Mouse (Mus musculus): ENCODE results near the gene Adamts1.

Gene Adamts1

GRCm38 (mm10) chr16:85802954-85803353 is at the start of gene Adamts1:
Adamts1 (minus strand) TSS chr16:85803113.
- DNase-seq, result peak; percentile 91 to 96

GRCm38 (mm10) chr16:85827066-85827465 is 24.2 kb upstream of the Adamts1 start:
- no peak for DNase-seq

DNA sequence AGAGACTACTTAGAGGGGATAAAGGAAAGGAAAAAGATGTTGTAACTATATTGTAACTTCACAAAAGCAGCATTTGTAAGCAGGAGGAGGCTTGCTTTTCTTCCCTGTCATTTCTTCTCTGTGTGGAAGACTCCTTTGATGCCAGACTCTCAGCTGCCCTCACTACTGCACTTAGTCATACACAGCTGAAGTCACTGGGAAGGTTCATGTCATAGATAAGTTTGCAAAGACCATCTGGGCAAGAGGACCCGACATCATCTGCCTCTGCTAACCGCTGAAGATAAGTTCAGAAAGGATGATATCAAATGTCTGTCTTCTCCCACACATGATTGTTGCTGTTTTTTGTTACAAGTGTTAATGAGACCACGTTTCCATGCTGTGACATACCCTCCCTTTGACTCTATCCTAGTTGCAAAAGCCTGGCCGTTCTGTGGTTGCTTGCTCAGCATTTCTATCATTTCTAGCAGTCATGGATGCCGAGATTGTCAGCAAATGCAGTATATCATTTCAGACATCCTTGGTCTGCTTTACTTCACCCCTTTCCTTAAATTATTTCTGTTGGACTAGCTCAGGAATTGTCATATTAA is 19.5 kb upstream of the Adamts1 start:
- no peak for DNase-seq

GRCm38 (mm10) chr16:85819808-85820458 is 17.0 kb upstream of the Adamts1 start:
- DNase-seq, result no peak

GRCm38 (mm10) chr16:85814116-85814515 is 11.2 kb upstream of the Adamts1 start:
- DNase-seq, result no peak

DNA sequence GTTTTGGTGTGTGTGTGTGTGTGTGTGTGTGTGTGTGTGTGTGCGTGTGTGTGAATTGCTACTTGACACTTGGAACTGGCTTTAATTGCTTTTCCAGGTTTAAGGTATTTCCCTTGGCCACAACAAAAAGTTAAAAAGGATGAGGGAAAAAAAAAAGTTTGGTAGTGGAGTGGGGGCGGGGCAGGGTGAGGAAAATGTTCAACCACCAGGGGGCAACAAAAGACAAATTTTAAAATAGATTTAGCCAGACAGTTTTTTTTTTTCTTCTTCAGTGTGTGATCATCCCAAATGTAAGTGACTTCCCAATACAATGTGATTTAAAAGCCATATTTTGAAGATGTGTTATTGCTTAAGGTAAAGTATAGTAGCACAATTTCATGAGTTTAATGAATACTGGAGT is 4.7 kb upstream of the Adamts1 start:
- peak; percentile 63 to 80 for DNase-seq

DNA sequence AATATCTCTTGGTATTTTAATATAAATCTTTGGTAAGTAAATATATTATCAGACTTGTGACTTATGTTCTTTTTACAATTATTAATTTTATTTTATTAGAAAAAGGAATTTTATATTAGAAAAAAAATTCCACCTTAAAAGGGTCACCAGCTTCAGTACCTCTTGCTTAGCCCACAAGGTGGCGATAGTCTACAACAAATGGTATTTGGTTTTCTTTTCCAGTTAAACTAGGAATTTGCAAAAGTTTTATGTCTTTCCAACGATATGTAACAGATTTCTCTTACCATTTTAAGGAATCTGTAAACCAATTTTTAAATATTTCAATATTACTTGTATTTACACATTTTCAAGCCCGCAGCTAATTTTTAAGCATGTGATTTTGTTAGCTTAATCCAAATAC is 4.2 kb upstream of the Adamts1 start:
- peak in 1 of 2 experiments; percentile 89 for DNase-seq

DNA sequence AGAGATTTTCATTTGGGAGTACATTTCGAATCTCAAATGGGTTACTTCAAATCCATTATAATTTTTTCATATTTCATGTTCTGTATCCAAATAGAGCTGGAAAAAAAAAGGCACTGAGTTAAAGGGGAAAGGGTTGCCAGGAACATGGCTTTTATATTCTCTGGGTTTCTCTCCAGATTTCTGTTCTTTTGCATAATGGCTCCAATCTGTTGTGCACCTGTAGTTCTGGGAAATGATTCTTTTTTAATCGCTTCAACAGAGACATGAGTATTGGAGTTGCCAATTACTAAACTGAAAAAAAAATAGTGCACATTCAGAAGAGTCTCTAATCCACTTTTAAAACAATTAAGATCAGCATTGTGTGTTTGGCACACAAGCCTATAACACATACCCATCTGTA is 2.7 kb upstream of the Adamts1 start:
- DNase-seq, result no peak

- peak; percentile 90 to 95 for DNase-seq
Observed at GRCm38 (mm10) chr16:85803613-85804551, 969 bp upstream of the Adamts1 start.

DNA sequence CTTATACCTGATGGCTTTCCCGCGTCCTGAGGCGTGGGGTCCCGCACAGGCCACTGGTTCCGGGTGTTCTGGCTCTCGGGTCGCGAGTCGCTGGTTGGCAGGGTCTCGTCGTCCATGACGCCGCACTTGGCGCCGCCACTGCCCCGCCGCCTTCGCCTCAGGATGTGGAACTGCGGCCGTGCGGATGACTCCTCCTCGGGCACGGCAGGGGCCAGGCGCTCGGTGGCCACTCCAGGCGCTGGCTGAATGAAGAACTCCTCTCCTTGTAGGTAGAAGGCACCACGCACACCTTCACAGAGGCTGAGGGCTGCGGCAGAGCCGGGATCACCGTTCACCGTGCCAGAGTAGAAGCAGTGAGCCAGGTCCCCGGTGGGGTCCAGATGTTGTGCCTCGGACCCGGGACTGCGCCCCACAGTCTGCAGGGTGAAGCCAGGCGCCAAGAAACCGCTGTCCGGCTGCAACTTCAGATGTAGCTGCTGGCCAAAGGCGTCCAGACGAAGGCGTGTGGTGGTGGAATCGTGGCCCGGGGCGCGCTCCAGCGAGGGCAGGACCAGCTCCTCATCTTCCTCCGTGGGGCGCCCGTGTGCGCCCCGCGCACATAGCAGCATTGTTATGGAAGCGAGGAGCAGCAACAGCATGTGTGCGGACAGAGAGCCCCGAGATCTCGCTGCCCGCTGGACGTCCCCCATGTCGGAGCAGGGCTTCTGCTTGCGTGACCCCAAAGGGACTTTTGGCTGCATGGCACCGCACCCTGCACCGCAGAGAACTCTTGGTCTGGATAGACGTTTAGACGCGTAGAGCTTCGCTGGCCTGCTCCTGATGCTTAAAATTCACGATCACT is 722 bp downstream of the Adamts1 start:
- DNase-seq, result peak; percentile 51 to 71

- DNase-seq, result peak; percentile 86 to 91
Observed at GRCm38 (mm10) chr16:85801252-85801651, 1.7 kb downstream of the Adamts1 start.

DNA sequence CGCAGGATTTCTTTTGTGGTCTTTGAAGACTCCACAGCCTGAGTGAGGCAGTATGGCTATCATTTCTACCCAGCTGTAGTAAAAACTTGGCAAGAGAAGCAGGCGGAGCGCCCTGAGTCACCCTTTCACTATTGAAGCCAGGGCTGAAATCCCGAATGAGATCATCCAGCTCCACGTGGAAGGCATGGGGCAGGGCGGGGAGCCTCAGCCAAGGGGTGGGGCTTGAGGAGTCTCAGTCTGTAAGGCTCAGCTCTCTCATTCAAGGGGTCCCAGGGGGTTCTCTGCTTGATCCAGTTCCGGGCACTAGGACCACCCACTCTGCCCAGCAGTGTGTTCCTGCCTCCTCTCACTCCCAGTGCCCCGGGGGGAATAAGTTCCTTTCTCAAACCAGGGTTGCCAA is 2.2 kb downstream of the Adamts1 start:
- peak; percentile 91 to 95 for DNase-seq

DNA sequence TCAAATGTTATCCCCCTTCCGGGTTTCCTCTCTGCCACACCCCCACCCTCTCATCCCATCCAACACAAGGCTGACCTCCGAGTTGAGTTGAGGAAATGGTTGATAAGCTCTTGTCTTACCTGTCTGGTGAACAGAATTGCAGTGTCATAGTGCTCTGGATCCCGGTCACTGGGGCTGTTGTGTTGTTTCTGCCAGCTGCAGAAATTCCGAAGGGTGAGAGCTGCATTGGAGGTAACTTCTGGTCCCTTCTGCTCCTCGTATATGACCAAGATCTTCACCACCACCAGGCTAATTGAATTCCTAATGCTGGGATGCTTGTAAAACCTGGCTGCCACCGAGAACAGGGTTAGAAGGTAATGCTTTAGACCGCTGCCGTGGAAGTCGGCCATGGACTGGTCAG is 2.9 kb downstream of the Adamts1 start:
- DNase-seq, result no peak

DNA sequence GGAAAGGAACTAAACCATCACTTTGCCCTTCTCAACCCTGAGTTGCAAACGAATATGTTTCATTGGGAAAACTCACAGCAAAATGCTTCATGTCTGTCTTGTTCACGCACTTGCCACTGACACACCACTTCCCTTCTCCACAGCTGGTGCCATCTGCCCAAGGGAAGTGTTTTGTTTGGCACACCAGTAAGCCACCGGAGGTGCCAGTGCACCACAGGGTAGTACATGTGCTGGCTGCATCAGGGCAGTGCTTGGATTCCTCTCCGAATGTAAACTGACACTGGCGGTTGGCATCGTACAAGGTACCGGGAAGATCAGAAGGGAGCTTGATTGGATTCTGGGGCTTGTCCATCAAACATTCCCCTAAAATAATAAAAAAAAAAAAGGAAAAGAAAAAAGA is 4.6 kb downstream of the Adamts1 start:
- no peak for DNase-seq

GRCm38 (mm10) chr16:85797161-85797560 is 5.8 kb downstream of the Adamts1 start:
- no peak for DNase-seq

DNA sequence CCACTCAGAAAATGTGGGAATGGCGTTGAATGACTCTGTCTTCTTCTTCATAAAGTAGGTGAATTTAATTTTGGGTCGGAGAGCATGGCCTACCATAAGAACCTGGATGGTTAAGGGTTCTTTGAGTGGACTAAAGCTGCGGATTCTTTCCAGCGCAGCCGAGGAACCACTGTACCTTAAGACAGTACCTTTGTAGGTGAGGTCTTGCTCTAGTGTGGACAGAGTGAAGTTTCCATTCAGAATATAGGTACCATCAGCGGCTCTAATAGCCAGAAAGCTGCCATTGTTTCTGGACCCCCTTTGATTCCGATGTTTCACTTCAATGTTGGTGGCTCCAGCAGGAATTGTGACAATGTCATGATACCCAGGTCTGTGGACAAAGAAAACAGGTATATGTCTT is 7.2 kb downstream of the Adamts1 start:
- no peak for DNase-seq

DNA sequence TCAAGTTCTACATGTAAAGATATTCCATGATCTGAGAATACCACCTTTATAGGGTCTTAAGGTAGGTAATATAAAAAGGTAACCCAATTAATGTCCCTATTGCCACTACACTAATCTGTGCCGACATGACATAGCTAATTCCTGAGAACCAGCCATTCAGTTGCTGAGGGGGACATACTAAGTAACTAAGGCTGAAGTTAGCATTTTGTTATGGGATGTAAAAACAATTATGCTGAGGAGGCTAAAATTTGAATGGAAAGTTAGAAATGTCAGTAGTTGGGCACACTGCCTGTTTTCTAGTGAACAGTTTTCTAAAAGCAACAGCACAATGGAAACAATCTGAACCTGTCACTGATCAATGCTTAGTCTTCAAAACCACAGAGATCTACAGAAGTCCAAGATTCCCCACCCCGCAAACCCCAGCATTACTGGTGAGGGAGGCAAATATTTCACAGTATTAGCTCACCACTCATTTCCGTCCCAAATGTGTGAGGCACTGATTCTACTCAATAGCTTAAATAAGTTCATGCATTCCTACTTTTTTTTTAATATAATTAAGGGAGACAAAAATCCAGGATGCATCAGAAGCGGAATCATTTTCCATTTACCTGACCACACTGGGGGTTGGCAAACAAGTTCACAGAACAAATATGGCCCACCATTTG is 9.6 kb downstream of the Adamts1 start:
- DNase-seq, result no peak

- DNase-seq, result no peak
Observed at GRCm38 (mm10) chr16:85781076-85781475, 21.8 kb downstream of the Adamts1 start.

DNA sequence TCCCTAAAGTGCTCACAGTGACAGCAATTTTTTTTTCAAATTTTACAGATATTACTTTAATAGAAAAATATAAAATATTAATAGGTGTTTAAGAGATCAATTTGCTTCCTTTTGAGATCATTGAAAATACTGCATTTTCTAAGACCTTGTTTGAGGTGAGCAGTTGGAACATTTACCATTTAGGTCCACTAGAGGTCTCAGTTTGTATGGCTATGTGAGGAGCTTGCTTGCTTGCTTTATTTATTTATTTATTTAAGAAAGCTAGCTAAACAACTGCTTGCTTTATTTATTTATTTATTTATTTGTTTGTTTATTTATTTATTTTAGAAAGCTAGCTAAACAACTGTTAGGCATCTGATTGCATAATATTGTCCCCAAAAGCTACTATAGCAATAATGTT is 23.1 kb downstream of the Adamts1 start:
- no peak for DNase-seq

- DNase-seq, result no peak
Observed at GRCm38 (mm10) chr16:85772272-85772671, 30.6 kb downstream of the Adamts1 start.

GRCm38 (mm10) chr16:85767341-85767740 is 35.6 kb downstream of the Adamts1 start:
- no peak for DNase-seq

GRCm38 (mm10) chr16:85765697-85766096 is 37.2 kb downstream of the Adamts1 start:
- DNase-seq, result no peak
